Mouse (Mus musculus): ENCODE data around the gene Slf2.

- TF ChIP-seq POLR2A (IDR thresholded peaks at IDR 0.05; ENCODE audit: borderline replicate concordance, extremely low read depth, insufficient read depth, insufficient read length, poor library complexity, severe bottlenecking) (no peak), CTCF (IDR thresholded peaks at IDR 0.05; ENCODE audit: borderline replicate concordance, extremely low read depth, insufficient read depth, insufficient read length) (no peak)
These were observed 49.8 kb downstream of the Slf2 start for GRCm38 (mm10) chr19:44980787-44981186.
